26 mouse cellular contexts compared by ENCODE assay signal in genomic region chr4:142554716-142555115, GRCm38 (mm10).
DNase-seq lines count a peak whose midpoint lies in the region; ATAC-seq lines count a peak whose summit lies in the region.
"Had no signal": no experiment of that assay in that cellular context is flagged by ENCODE, and none has a peak within 500 bp of the region (broad histone marks: within the 10 kb centered on the region; RNA-seq: fewer than 3 reads in every experiment).

No protein-coding gene starts in this region.

- H3K27ac ChIP-seq in limb, embryonic 12.5 days: no peak overlapping the region
- H3K27ac ChIP-seq: embryonic facial prominence, embryonic 13.5 days; heart, adult 2 months; heart, embryonic 13.5 days; hindbrain, postnatal 0 days; liver, embryonic 15.5 days; midbrain, embryonic 12.5 days had no signal

- no peaks in the 10 kb centered on the region for H3K27me3 ChIP-seq in limb, embryonic 12.5 days
- H3K27me3 ChIP-seq: embryonic facial prominence, embryonic 13.5 days; heart, embryonic 13.5 days; liver, embryonic 15.5 days; midbrain, embryonic 12.5 days had no signal

- H3K4me1 ChIP-seq in limb, embryonic 12.5 days (replicated peaks): no peaks in the 10 kb centered on the region
- H3K4me1 ChIP-seq: embryonic facial prominence, embryonic 13.5 days; heart, embryonic 13.5 days; liver, embryonic 15.5 days; midbrain, embryonic 12.5 days had no signal

- 0 out of 2 replicates have a peak, but pooled peaks cover 10% of the 10 kb centered on the region for H3K9me3 ChIP-seq in limb, embryonic 12.5 days
- H3K9me3 ChIP-seq: embryonic facial prominence, embryonic 13.5 days; liver, embryonic 15.5 days; midbrain, embryonic 12.5 days had no signal

- no peaks in the 10 kb centered on the region for H3K36me3 ChIP-seq in limb, embryonic 12.5 days
- H3K36me3 ChIP-seq: embryonic facial prominence, embryonic 13.5 days; heart, embryonic 13.5 days; liver, embryonic 15.5 days; midbrain, embryonic 12.5 days had no signal

- H3K4me3 ChIP-seq in limb, embryonic 12.5 days (replicated peaks): no peak overlapping the region
- H3K4me3 ChIP-seq: embryonic facial prominence, embryonic 13.5 days; heart, adult 2 months; heart, embryonic 13.5 days; liver, embryonic 15.5 days; midbrain, embryonic 12.5 days had no signal

- peak; percentile 37; the same call in 1 of the 2 replicates for ATAC-seq in limb, embryonic 12.5 days (ENCODE audit: insufficient number of reproducible peaks, insufficient read depth, low FRiP score, low TSS enrichment, low read depth)
- ATAC-seq: forebrain, embryonic 14.5 days; hindbrain, postnatal 0 days; intestine, embryonic 16.5 days; lung, postnatal 0 days had no signal

- DNase-seq in layer of hippocampus, adult 11-12 months (ENCODE audit: low spot score): peak; percentile 24
- DNase-seq in layer of hippocampus, postnatal 25 days (ENCODE audit: extremely low spot score in 1 of 2, low spot score in 1 of 2): no peak
- DNase-seq in brain, adult 2 months (ENCODE audit: low read depth, low spot score): peak; percentile 66
- peak; percentile 37 for DNase-seq in embryo, embryonic 11 days
- DNase-seq in kidney, postnatal 25 days: no peak
- DNase-seq in thymus, postnatal 0 days (ENCODE audit: low spot score): no peak
- DNase-seq: adrenal gland, adult 2 months; cerebellum, adult 2 months; cerebellum, postnatal 36 days; gastrocnemius, postnatal 36 days; heart, adult 2 months; heart, postnatal 14 days; kidney, postnatal 36 days; liver; right cerebral cortex, postnatal 14 days; spleen, adult 18-20 months; thymus, postnatal 14 days had no signal

- 41% methylated on average over 3 of the region's 3 CpGs for WGBS in limb, embryonic 12.5 days

- H3K9ac ChIP-seq in limb, embryonic 12.5 days (replicated peaks): no peak overlapping the region
- H3K9ac ChIP-seq: embryonic facial prominence, embryonic 13.5 days; heart, embryonic 13.5 days; liver, embryonic 15.5 days; midbrain, embryonic 12.5 days had no signal

- H3K4me2 ChIP-seq in limb, embryonic 12.5 days: no peak overlapping the region
- H3K4me2 ChIP-seq: embryonic facial prominence, embryonic 13.5 days; heart, embryonic 13.5 days; liver, embryonic 15.5 days; midbrain, embryonic 12.5 days had no signal

Comparison
In these comparisons a context has a peak if more than half of its experiments do, and no peak if none do; other contexts are left out.
1. DNase-seq: peak in layer of hippocampus, adult 11-12 months (single experiment), brain, adult 2 months (single experiment) and embryo, embryonic 11 days (single experiment); none in layer of hippocampus, postnatal 25 days (0 of 2), kidney, postnatal 25 days (0 of 2) and thymus, postnatal 0 days (single experiment).